Mouse (Mus musculus) MEL (cell line): ENCODE results near the gene 9230104L09Rik. TPM values are rescaled to one million over a fixed set of nuclear protein-coding genes. Genes with fewer than 3 reads are reported as not detected.

ENCODE experiments used
- DNase-seq: peaks from one replicate; pipeline ENCODE4 v3.0.0; 2011; ENCODE audit warnings: low read depth, low spot score
- H3K27ac ChIP-seq: 2 replicates; pipeline ENCODE4 v1.5.1; 2012; ENCODE audit warnings: low read depth, mild to moderate bottlenecking, control low read depth, low read length, moderate library complexity; ENCODE audit not compliant: control insufficient read depth
- H3K27me3 ChIP-seq, 2 experiments: fragments of 150-350 bp in 1 of 2; sonication (generic) in 1 of 2; 2 replicates each; pipeline ENCODE4 v1.6.1; 2012; ENCODE audit warnings: low read length in 2 of 2, mild to moderate bottlenecking in 2 of 2, improper control_type of control experiment in 1 of 2, moderate library complexity in 1 of 2; ENCODE audit not compliant: insufficient read depth in 2 of 2, control insufficient read depth in 1 of 2
- H3K36me3 ChIP-seq, 2 experiments: 2 replicates each; pipeline ENCODE4 v1.6.1; 2012 to 2014; ENCODE audit warnings: low read length in 2 of 2, improper control_type of control experiment in 1 of 2, inconsistent platforms in 1 of 2, mild to moderate bottlenecking in 1 of 2; ENCODE audit not compliant: insufficient read depth in 2 of 2, control insufficient read depth in 1 of 2
- H3K4me1 ChIP-seq, 2 experiments: fragments of 150-350 bp in 1 of 2; sonication (generic) in 1 of 2; 2 replicates each; pipeline ENCODE4 v1.6.1; 2012; ENCODE audit warnings: low read length in 2 of 2, improper control_type of control experiment in 1 of 2, mild to moderate bottlenecking in 1 of 2; ENCODE audit not compliant: insufficient read depth in 2 of 2, control insufficient read depth in 1 of 2
- H3K4me3 ChIP-seq, 2 experiments: fragments of 150-350 bp in 1 of 2; sonication (generic) in 1 of 2; 2 replicates each; pipeline ENCODE4 v1.5.1; 2012; ENCODE audit warnings: low read depth in 2 of 2, low read length in 2 of 2, mild to moderate bottlenecking in 2 of 2, moderate library complexity in 2 of 2, control low read depth in 1 of 2, improper control_type of control experiment in 1 of 2; ENCODE audit not compliant: control insufficient read depth in 1 of 2, insufficient read depth in 1 of 2
- H3K79me2 ChIP-seq: 2 replicates; pipeline ENCODE4 v1.6.1; 2012; ENCODE audit warnings: mild to moderate bottlenecking, low read length, moderate library complexity; ENCODE audit not compliant: control insufficient read depth, poor library complexity, insufficient read depth
- H3K9ac ChIP-seq: 2 replicates; pipeline ENCODE4 v1.6.1; 2012; ENCODE audit warnings: low read depth, mild to moderate bottlenecking, control low read depth, low read length, moderate library complexity; ENCODE audit not compliant: control insufficient read depth, poor library complexity, severe bottlenecking
- H3K9me3 ChIP-seq: fragments of 150-350 bp; sonication (generic); replicated peaks from 2 replicates; pipeline ENCODE4 v1.6.1; 2012; ENCODE audit warnings: mild to moderate bottlenecking, low read length, improper control_type of control experiment, moderate library complexity; ENCODE audit not compliant: insufficient read depth
- CHD1 ChIP-seq: IDR thresholded peaks from 2 replicates; pipeline ENCODE4 v1.6.1; 2012; ENCODE audit warnings: low read depth, mild to moderate bottlenecking, inconsistent platforms, low read length, improper control_type of control experiment
- E2F4 ChIP-seq: IDR thresholded peaks from 2 replicates; pipeline ENCODE4 v1.6.1; 2011; ENCODE audit warnings: low read depth, low read length, improper control_type of control experiment, borderline replicate concordance
- EP300 ChIP-seq, 2 experiments: IDR thresholded peaks; 2 replicates each; pipeline ENCODE4 v1.6.1; 2011; ENCODE audit warnings: improper control_type of control experiment in 2 of 2, low read length in 2 of 2, low read depth in 1 of 2, mild to moderate bottlenecking in 1 of 2
- ETS1 ChIP-seq: IDR thresholded peaks from 2 replicates; pipeline ENCODE4 v1.6.1; 2012; ENCODE audit warnings: low read depth, mild to moderate bottlenecking, inconsistent platforms, low read length, improper control_type of control experiment, moderate library complexity
- GABPA ChIP-seq: IDR thresholded peaks from 2 replicates; pipeline ENCODE4 v1.6.1; 2012; ENCODE audit warnings: low read depth, mild to moderate bottlenecking, inconsistent platforms, low read length, improper control_type of control experiment, moderate library complexity
- KAT2A ChIP-seq: conservative IDR thresholded peaks from 2 replicates; pipeline ENCODE4 v1.6.1; 2012; ENCODE audit warnings: low read depth, low read length, improper control_type of control experiment, inconsistent platforms
- MAFK ChIP-seq: IDR thresholded peaks from 2 replicates; pipeline ENCODE4 v1.6.1; 2011; ENCODE audit warnings: low read depth, mild to moderate bottlenecking, low read length, improper control_type of control experiment, borderline replicate concordance
- MAZ ChIP-seq: IDR thresholded peaks from 2 replicates; pipeline ENCODE4 v1.6.1; 2012; ENCODE audit warnings: low read depth, mild to moderate bottlenecking, inconsistent platforms, low read length, improper control_type of control experiment
- MYB ChIP-seq: IDR thresholded peaks from 2 replicates; pipeline ENCODE4 v1.6.1; 2011; ENCODE audit warnings: mild to moderate bottlenecking, low read depth, low read length, improper control_type of control experiment
- NELFE ChIP-seq: IDR thresholded peaks from 2 replicates; pipeline ENCODE4 v1.6.1; 2011; ENCODE audit warnings: low read depth, low read length, improper control_type of control experiment
- POLR2A ChIP-seq, 2 experiments: IDR thresholded peaks; 2 replicates each; pipeline ENCODE4 v1.6.1; 2011 to 2012; ENCODE audit warnings: low read length in 2 of 2, mild to moderate bottlenecking in 2 of 2, control low read depth in 1 of 2, improper control_type of control experiment in 1 of 2, low read depth in 1 of 2, moderate library complexity in 1 of 2; ENCODE audit not compliant: control insufficient read depth in 1 of 2, insufficient read depth in 1 of 2, poor library complexity in 1 of 2
- POLR2AphosphoS5 ChIP-seq: IDR thresholded peaks from 2 replicates; pipeline ENCODE4 v1.6.1; 2012; ENCODE audit warnings: low read depth, borderline replicate concordance, mild to moderate bottlenecking, inconsistent platforms, low read length, moderate library complexity, mixed read lengths
- RAD21 ChIP-seq: IDR thresholded peaks from 2 replicates; pipeline ENCODE4 v1.6.1; 2011; ENCODE audit warnings: mild to moderate bottlenecking, low read depth, low read length, improper control_type of control experiment
- RCOR1 ChIP-seq: IDR thresholded peaks from 2 replicates; pipeline ENCODE4 v1.6.1; 2012; ENCODE audit warnings: low read depth, mild to moderate bottlenecking, inconsistent platforms, low read length, improper control_type of control experiment
- TAL1 ChIP-seq: IDR thresholded peaks from 2 replicates; pipeline ENCODE4 v1.6.1; 2012; ENCODE audit warnings: mild to moderate bottlenecking, inconsistent platforms, low read length, moderate library complexity, mixed read lengths
- TBP ChIP-seq: IDR thresholded peaks from 2 replicates; pipeline ENCODE4 v1.8.0; 2011; ENCODE audit warnings: low read depth, low read length, improper control_type of control experiment
- TCF12 ChIP-seq: IDR thresholded peaks from 2 replicates; pipeline ENCODE4 v1.6.1; 2014; ENCODE audit warnings: low read depth, mild to moderate bottlenecking, inconsistent platforms, low read length, improper control_type of control experiment, moderate library complexity
- USF1 ChIP-seq: IDR thresholded peaks from 2 replicates; pipeline ENCODE4 v1.6.1; 2014; ENCODE audit warnings: low read depth, mild to moderate bottlenecking, inconsistent platforms, low read length, improper control_type of control experiment, moderate library complexity
- USF2 ChIP-seq, 2 experiments: IDR thresholded peaks; 2 replicates each; pipeline ENCODE4 v1.6.1; 2011 to 2012; ENCODE audit warnings: improper control_type of control experiment in 2 of 2, low read length in 2 of 2, borderline replicate concordance in 1 of 2, inconsistent platforms in 1 of 2, low read depth in 1 of 2, mild to moderate bottlenecking in 1 of 2; ENCODE audit not compliant: insufficient read depth in 1 of 2
- ZC3H11A ChIP-seq: IDR thresholded peaks from 2 replicates; pipeline ENCODE4 v1.6.1; 2012; ENCODE audit warnings: low read depth, mild to moderate bottlenecking, inconsistent platforms, low read length, improper control_type of control experiment
- ZKSCAN1 ChIP-seq: IDR thresholded peaks from 2 replicates; pipeline ENCODE4 v1.6.1; 2012; ENCODE audit warnings: low read depth, mild to moderate bottlenecking, inconsistent platforms, low read length, improper control_type of control experiment, moderate library complexity
- ZMIZ1 ChIP-seq: IDR thresholded peaks from 2 replicates; pipeline ENCODE4 v1.6.1; 2012; ENCODE audit warnings: low read depth, mild to moderate bottlenecking, inconsistent platforms, low read length, improper control_type of control experiment, moderate library complexity
- ZNF384 ChIP-seq: IDR thresholded peaks from 2 replicates; pipeline ENCODE4 v1.6.1; 2012; ENCODE audit warnings: low read depth, mild to moderate bottlenecking, inconsistent platforms, low read length, improper control_type of control experiment
- polyA plus RNA-seq, 2 experiments: library from polyadenylated mRNA; stranded (reverse) in 1 of 2; unstranded in 1 of 2; fragments of >175 nt in 1 of 2; fragments of >200 nt in 1 of 2; gene quantifications; 2 replicates each; pipeline versions ENCODE4 v1.2.1 to v1.2.4; 2012; ENCODE audit warnings: low replicate concordance in 2 of 2, low read depth in 1 of 2; ENCODE audit not compliant: insufficient read length in 2 of 2, insufficient read depth in 1 of 2, missing spikeins in 1 of 2
- total RNA-seq: library from RNA; depleted of rRNA; stranded (reverse); fragments of 300-350 nt; gene quantifications from 2 replicates; pipeline ENCODE4 v1.2.3, GENCODE M21; 2012

9230104L09Rik gene
- total and polyA plus RNA-seq, 3 experiments = not detected

DNA sequence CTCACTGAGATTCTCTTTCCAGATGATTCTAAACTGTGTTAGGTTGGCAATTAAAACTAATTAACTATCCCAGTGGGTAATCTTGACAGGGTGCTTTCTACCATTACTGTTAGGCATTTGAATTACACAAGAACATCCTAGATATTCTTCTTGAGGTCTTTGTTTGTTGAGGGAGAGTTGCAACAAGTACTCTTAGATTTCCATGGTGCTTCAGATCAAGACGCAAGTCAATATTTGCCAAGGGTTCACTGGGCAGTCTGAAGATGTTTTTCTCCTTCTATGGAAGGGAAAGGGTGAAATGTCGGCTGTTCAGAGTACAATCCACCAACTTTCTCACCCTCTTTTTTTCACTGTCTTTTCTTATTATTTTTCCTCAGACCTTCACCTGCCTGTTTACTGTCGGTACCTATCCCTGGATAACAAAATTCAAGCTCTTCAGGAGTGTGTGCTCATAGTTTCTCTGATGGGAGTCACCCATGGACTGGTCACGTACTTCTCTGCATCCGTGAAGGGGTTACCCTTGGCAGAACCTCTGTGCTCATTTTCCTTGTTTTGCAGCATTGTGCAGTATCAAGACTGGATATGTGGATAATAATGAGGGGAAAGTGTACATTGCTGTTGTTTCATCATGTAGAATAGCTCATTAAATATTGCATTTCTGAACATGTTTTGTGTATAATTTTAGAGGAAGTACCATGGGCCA is 26.6 kb downstream of the 9230104L09Rik start:
- H3K27ac ChIP-seq = no peak overlapping the region
- no peak for DNase-seq
- H3K79me2 ChIP-seq = no peaks in the 10 kb centered on the region
- H3K9me3 ChIP-seq = no peaks in the 10 kb centered on the region
- H3K36me3 ChIP-seq = no peaks in the 10 kb centered on the region
- H3K27me3 ChIP-seq = no peaks in the 10 kb centered on the region; a peak in 1 of 4 replicates
- no peak for TF ChIP-seq USF2 (IDR thresholded peaks at IDR 0.05; ENCODE audit: borderline replicate concordance in 1 of 2, insufficient read depth in 1 of 2, low read depth in 1 of 2, low read length in 2 of 2)
- no peak for TF ChIP-seq MAZ
- no peak overlapping the region for H3K9ac ChIP-seq
- no peak overlapping the region for H3K4me3 ChIP-seq
- H3K4me1 ChIP-seq = no peaks in the 10 kb centered on the region

- Histone ChIP-seq H3K27me3 (no peaks in the 10 kb centered on the region; a peak in 1 of 4 replicates), H3K9me3 (no peaks in the 10 kb centered on the region), H3K9ac (no peak within 1 kb of the TSS), H3K36me3 (no peaks in the 10 kb centered on the region), H3K27ac (no peak within 1 kb of the TSS), H3K4me3 (no peak within 1 kb of the TSS), H3K79me2 (no peaks in the 10 kb centered on the region), H3K4me1 (no peaks in the 10 kb centered on the region)
- DNase-seq = no peak
- TF ChIP-seq TAL1 = no peak
- TF ChIP-seq CHD1 = no peak
- TF ChIP-seq NELFE = no peak
- no peak for TF ChIP-seq POLR2A (IDR thresholded peaks at IDR 0.05; ENCODE audit: control insufficient read depth in 1 of 2, insufficient read depth in 1 of 2, low read depth in 1 of 2, low read length in 2 of 2, poor library complexity in 1 of 2)
- TF ChIP-seq POLR2AphosphoS5 = no peak
- no peak for TF ChIP-seq USF1
- TF ChIP-seq KAT2A = no peak
- no peak for TF ChIP-seq MAFK
- no peak for TF ChIP-seq ZKSCAN1
- no peak for TF ChIP-seq GABPA
- no peak for TF ChIP-seq RCOR1
- TF ChIP-seq EP300 (IDR thresholded peaks at IDR 0.05; ENCODE audit: low read depth in 1 of 2, low read length in 2 of 2) = no peak
- no peak for TF ChIP-seq TBP
Measured at GRCm38 (mm10) chr2:148834912-148835311, 29.9 kb downstream of the 9230104L09Rik start, which contains the start of gene Cst9. Cst9 (plus strand) TSS chr2:148835147.

DNA sequence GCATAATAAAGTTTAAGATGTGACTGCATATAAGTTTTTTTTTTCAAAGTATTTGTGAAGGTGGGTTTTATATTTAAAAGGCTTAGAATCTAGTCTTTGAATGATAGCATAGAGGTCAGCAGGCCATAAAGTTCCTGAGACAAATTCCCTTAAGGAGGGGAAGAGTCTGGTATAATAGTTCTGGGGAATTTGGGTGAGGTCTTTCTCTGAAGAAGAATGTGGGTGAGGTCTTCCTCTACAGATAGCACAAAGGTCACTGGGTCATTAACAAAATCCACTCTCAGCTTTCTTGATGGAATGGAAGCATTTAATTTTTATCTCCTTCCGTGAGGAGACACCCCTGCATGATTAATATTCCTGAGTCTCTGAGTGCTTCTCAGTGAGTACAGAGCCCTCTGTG is 38.9 kb downstream of the 9230104L09Rik start:
- Histone ChIP-seq H3K36me3 (no peaks in the 10 kb centered on the region), H3K27me3 (no peaks in the 10 kb centered on the region)
- TF ChIP-seq MAFK (no peak), TAL1 (no peak), ETS1 (no peak), NELFE (no peak), ZNF384 (no peak), ZC3H11A (no peak), KAT2A (no peak), GABPA (no peak), ZMIZ1 (no peak), MYB (no peak), E2F4 (no peak), RAD21 (no peak), TCF12 (no peak), CHD1 (no peak)
- TF ChIP-seq, all 39 proteins: peak for 0
- H3K4me3 ChIP-seq = no peak overlapping the region
- no peaks in the 10 kb centered on the region for H3K9me3 ChIP-seq
- no peaks in the 10 kb centered on the region for H3K4me1 ChIP-seq
- H3K27ac ChIP-seq = no peak overlapping the region
- H3K79me2 ChIP-seq = no peaks in the 10 kb centered on the region
- no peak for DNase-seq
- H3K9ac ChIP-seq = no peak overlapping the region
